Mouse (Mus musculus): Measurements from ENCODE around the gene Adprhl2. TPM values are rescaled to one million over a fixed set of nuclear protein-coding genes. Genes with fewer than 3 reads are reported as not detected.

Gene Adprhl2
- polyA plus RNA-seq, 1 experiment from 2014 or later = 81.8 TPM

DNA sequence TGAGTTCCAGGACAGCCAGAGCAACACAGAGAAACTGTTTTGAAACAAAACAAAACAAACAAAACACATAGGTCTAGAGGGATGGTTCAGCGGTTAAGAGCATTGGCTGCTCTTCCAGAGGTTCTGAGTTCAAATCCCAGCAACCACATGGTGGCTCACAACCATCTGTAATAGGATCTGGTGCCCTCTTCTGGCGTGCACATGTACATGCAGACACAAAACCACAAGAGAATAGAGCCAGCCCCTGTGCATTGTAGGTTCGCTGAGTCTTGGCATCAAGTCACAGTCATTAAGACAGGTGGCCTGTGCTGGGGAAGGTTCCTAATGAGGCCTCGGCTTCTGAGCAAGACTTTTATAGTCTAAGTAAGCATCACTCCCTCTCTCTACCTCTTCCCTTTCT is 17.6 kb downstream of the Adprhl2 start:
- no peak for ATAC-seq
- no peak overlapping the region for H3K4me3 ChIP-seq (replicated peaks)
- H3K9ac ChIP-seq (replicated peaks) = no peak overlapping the region
- no peak overlapping the region for H3K4me2 ChIP-seq (replicated peaks)
- WGBS = 62% methylated on average over 4 of the region's 4 CpGs
- H3K27me3 ChIP-seq = peaks cover 55% of the 10 kb centered on the region
- H3K9me3 ChIP-seq = no peaks in the 10 kb centered on the region
- no peaks in the 10 kb centered on the region for H3K36me3 ChIP-seq
- H3K4me1 ChIP-seq (replicated peaks) = peaks cover 14% of the 10 kb centered on the region
- no peak overlapping the region for H3K27ac ChIP-seq

GRCm38 (mm10) chr4:126301584-126302309 is 19.8 kb downstream of the Adprhl2 start:
- WGBS = 3% methylated on average over 27 of the region's 27 CpGs
- Histone ChIP-seq H3K4me1 (replicated peaks) (peaks cover 19% of the 10 kb centered on the region), H3K4me3 (replicated peaks) (peak overlapping the region; percentile 25), H3K27ac (no peak overlapping the region), H3K36me3 (no peaks in the 10 kb centered on the region), H3K4me2 (replicated peaks) (peak overlapping the region; percentile 44), H3K27me3 (peaks cover 74% of the 10 kb centered on the region), H3K9me3 (no peaks in the 10 kb centered on the region), H3K9ac (replicated peaks) (peak overlapping the region; percentile 28; the same call in 1 of the 2 replicates)
- no peak for ATAC-seq

DNA sequence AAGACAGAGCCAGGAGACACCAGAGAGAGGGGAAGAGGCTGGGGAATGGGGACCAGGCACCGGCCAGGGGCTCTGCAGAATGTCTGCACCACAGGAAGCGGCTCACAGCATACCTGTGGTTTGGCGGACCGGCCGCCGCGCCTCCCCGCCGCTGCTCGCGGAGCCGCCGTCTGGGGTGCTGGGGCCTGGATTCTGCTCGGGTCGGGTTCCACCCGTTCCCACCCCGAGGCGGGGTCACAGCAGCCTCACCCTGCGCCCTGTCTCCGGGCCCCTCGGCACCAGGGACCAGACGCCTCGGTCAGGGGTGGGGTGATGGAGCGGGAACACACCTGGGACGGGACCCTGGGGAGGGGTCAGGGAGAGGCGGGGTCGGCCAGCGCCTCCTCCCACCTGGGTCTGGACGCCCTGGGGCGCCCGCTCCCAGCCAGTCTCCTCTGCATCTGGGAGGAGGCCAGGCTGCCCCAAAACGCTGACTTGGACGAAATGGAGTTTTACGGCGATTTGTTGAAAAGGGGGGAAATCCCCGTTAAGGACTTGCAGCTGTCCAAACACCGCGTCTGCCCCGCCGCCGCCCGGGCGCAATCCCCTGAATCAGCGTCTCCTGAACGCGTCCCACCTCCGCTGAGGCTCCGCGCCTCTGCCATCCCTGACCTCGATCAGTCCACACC is 20.5 kb downstream of the Adprhl2 start:
- H3K27me3 ChIP-seq = peaks cover 81% of the 10 kb centered on the region
- H3K27ac ChIP-seq = no peak overlapping the region
- H3K9me3 ChIP-seq = no peaks in the 10 kb centered on the region
- no peaks in the 10 kb centered on the region for H3K36me3 ChIP-seq
- peak overlapping the region; percentile 25 for H3K4me3 ChIP-seq (replicated peaks)
- peak overlapping the region; percentile 44 for H3K4me2 ChIP-seq (replicated peaks)
- peak overlapping the region; percentile 28; the same call in 1 of the 2 replicates for H3K9ac ChIP-seq (replicated peaks)
- no peak for ATAC-seq
- WGBS = 1% methylated on average over 47 of the region's 50 CpGs
- peaks cover 25% of the 10 kb centered on the region for H3K4me1 ChIP-seq (replicated peaks)

DNA sequence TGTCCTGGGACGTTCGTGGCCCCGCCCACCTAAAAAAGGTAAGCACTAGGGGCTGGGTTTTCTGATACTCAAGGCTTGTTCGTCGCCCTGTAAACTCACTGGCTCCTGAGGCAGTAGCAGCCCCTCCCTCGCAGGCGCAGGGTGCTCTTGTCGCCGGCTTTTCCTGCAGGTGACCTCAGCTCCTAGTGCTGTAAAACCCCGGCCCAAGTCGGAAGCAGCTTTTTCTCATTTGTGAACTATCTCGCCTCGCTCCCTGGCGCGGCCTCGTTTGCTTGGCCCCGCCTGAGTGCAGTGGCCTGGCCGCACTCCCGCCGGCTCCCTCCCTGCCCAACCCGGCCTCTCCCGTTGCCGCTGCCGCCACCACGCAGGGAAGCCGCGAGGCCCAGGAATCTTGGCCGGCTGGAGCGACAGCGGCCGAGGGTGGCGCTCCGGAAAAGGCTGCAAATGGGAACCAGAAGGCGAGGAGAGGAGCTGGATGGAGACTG is 24.8 kb downstream of the Adprhl2 start:
- no peak overlapping the region for H3K27ac ChIP-seq
- peak; percentile 24; the same call in 1 of the 2 replicates for ATAC-seq
- WGBS = 1% methylated on average over 34 of the region's 34 CpGs
- H3K9me3 ChIP-seq = no peaks in the 10 kb centered on the region
- no peaks in the 10 kb centered on the region for H3K36me3 ChIP-seq
- H3K4me1 ChIP-seq (replicated peaks) = peaks cover 21% of the 10 kb centered on the region
- H3K4me2 ChIP-seq (replicated peaks) = peak overlapping the region; percentile 67
- peak overlapping the region; percentile 61 for H3K9ac ChIP-seq (replicated peaks)
- peaks cover 69% of the 10 kb centered on the region for H3K27me3 ChIP-seq
- H3K4me3 ChIP-seq (replicated peaks) = peak overlapping the region; percentile 37

DNA sequence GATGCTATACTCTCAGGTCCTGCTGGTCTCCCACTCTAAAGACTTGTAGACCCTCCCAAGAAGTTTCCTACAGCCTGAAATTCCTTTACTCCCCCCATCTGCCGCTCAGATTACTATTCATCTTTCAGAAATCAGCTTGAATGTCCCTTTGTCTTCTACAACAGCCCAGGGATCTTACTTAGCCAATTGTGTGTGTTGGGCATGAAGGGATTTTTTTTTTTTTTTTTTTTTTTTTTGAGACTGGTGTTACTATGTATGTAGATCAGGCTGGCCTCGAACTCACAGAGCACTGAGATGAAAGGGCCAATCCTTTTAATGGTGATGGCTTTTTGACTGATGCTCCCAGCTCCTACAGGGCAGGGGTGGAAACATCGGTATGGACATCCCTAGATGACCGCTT is 25.6 kb downstream of the Adprhl2 start:
- H3K9ac ChIP-seq (replicated peaks) = no peak overlapping the region
- H3K4me1 ChIP-seq (replicated peaks) = peaks cover 14% of the 10 kb centered on the region
- WGBS = 43% methylated on average over 4 of the region's 4 CpGs
- no peak overlapping the region for H3K4me3 ChIP-seq (replicated peaks)
- H3K27ac ChIP-seq = no peak overlapping the region
- ATAC-seq = no peak
- H3K4me2 ChIP-seq (replicated peaks) = no peak overlapping the region
- no peaks in the 10 kb centered on the region for H3K9me3 ChIP-seq
- H3K36me3 ChIP-seq = no peaks in the 10 kb centered on the region
- peaks cover 67% of the 10 kb centered on the region for H3K27me3 ChIP-seq

- no peak overlapping the region for H3K4me2 ChIP-seq (replicated peaks)
- no peak overlapping the region for H3K9ac ChIP-seq (replicated peaks)
- H3K27ac ChIP-seq = no peak overlapping the region
- WGBS = 72% methylated on average over 6 of the region's 6 CpGs
- no peaks in the 10 kb centered on the region for H3K36me3 ChIP-seq
- no peaks in the 10 kb centered on the region for H3K9me3 ChIP-seq
- H3K4me3 ChIP-seq (replicated peaks) = no peak overlapping the region
- H3K4me1 ChIP-seq (replicated peaks) = peaks cover 11% of the 10 kb centered on the region
- peaks cover 67% of the 10 kb centered on the region for H3K27me3 ChIP-seq
- no peak for ATAC-seq
Measured at GRCm38 (mm10) chr4:126295152-126295551, 26.4 kb downstream of the Adprhl2 start.

DNA sequence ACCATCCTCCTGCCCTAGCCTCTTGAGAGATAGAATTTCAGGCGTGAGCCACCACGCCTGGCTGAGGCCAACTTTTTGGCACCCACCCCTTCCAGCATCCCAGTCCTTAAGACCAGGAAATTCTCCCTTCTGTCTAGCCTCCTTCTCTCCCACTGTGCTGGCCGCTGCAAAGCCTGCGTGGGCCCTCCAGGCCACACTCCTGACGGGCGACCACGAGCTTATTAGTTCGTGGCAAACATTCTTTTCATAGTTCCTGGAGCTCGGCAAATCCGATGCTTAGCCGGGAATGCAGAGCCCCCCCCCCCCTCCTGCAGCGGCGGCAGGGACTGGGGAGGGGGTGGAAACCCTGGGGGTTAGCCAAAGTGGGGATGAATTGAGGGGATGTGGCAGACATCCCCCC is 30.3 kb downstream of the Adprhl2 start:
- no peak overlapping the region for H3K4me2 ChIP-seq (replicated peaks)
- H3K27me3 ChIP-seq = peaks cover 66% of the 10 kb centered on the region
- H3K36me3 ChIP-seq = no peaks in the 10 kb centered on the region
- ATAC-seq = no peak
- no peak overlapping the region for H3K9ac ChIP-seq (replicated peaks)
- peaks cover 12% of the 10 kb centered on the region for H3K4me1 ChIP-seq (replicated peaks)
- H3K4me3 ChIP-seq (replicated peaks) = no peak overlapping the region
- no peak overlapping the region for H3K27ac ChIP-seq
- no peaks in the 10 kb centered on the region for H3K9me3 ChIP-seq
- WGBS = 21% methylated on average over 13 of the region's 13 CpGs

GRCm38 (mm10) chr4:126290314-126290713 is 31.2 kb downstream of the Adprhl2 start:
- no peak overlapping the region for H3K9ac ChIP-seq (replicated peaks)
- WGBS = 84% methylated on average over 8 of the region's 8 CpGs
- H3K4me1 ChIP-seq (replicated peaks) = peaks cover 12% of the 10 kb centered on the region; the same call in 1 of the 2 replicates
- no peak for ATAC-seq
- H3K4me3 ChIP-seq (replicated peaks) = no peak overlapping the region
- H3K27ac ChIP-seq = no peak overlapping the region
- no peaks in the 10 kb centered on the region for H3K36me3 ChIP-seq
- H3K4me2 ChIP-seq (replicated peaks) = no peak overlapping the region
- H3K27me3 ChIP-seq = peaks cover 64% of the 10 kb centered on the region
- no peaks in the 10 kb centered on the region for H3K9me3 ChIP-seq

DNA sequence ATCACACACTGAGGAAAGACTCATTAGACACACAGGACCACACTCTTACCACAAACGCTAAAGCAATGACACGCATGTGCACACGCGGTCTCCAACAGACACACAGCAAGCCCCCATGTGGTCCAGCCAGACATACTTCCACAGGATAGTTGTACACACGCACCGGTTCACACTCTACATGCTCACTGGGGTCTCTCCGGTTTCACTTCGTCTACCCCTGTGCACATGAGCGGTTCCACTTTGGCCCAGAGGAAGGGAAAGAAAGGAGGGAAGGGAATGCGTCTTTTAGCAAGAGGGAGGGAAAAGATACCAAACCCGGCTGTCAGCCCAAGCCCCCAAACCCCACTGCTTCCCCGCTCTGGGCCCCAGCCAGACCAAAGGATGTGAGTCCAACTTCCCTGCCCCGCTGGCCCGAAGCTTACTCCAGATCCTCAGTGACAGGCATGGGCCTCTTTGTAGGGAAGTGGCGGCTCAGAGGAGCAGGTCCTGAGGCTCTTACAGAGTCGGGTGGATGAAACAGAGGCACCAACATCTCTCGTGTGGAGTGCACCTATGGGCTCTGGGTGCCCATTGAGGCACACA is 33.3 kb downstream of the Adprhl2 start:
- H3K4me2 ChIP-seq (replicated peaks) = no peak overlapping the region
- no peaks in the 10 kb centered on the region for H3K9me3 ChIP-seq
- H3K4me3 ChIP-seq (replicated peaks) = no peak overlapping the region
- peaks cover 12% of the 10 kb centered on the region; the same call in 1 of the 2 replicates for H3K4me1 ChIP-seq (replicated peaks)
- 39% methylated on average over 17 of the region's 17 CpGs for WGBS
- no peak overlapping the region for H3K27ac ChIP-seq
- ATAC-seq = no peak
- peaks cover 75% of the 10 kb centered on the region for H3K27me3 ChIP-seq
- H3K9ac ChIP-seq (replicated peaks) = no peak overlapping the region
- H3K36me3 ChIP-seq = no peaks in the 10 kb centered on the region

DNA sequence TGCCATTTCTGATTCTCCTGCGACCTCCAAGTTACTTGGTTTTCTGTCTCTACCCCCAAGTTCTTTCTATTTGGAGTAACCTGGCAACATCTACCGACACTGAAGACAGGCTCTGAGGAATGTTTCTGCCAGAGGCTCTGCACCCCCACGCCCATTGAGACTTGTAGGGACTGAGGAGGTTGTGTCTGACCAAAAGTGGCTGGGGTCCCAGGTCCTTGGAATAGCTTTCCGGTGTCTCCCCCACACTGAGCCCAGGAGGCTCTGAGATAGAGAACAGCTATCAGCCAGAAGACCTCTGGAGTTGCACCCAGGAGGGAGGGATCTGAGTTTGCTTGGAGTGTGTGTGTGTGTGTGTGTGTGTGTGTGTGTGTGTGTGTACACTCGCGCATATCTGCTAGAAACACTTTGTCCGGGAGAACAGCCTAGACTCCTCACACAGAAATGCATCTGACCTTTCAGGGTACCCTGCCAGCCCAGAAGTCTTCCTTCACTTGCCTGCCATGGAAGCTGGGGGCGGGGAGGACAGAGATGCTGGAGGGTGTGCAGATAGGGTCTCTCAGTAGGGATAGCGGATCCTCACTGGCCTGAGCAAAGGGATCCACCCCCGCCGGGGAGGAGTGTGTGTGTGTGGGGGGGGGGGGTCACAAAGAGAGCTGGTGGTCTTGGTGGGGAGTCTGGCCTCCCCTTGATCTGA is 34.1 kb downstream of the Adprhl2 start:
- Histone ChIP-seq H3K9me3 (no peaks in the 10 kb centered on the region), H3K4me1 (replicated peaks) (peaks cover 12% of the 10 kb centered on the region; the same call in 1 of the 2 replicates), H3K27me3 (peaks cover 75% of the 10 kb centered on the region), H3K9ac (replicated peaks) (no peak overlapping the region), H3K27ac (no peak overlapping the region), H3K4me2 (replicated peaks) (no peak overlapping the region), H3K36me3 (no peaks in the 10 kb centered on the region), H3K4me3 (replicated peaks) (no peak overlapping the region)
- WGBS = 39% methylated on average over 11 of the region's 11 CpGs
- ATAC-seq = no peak

DNA sequence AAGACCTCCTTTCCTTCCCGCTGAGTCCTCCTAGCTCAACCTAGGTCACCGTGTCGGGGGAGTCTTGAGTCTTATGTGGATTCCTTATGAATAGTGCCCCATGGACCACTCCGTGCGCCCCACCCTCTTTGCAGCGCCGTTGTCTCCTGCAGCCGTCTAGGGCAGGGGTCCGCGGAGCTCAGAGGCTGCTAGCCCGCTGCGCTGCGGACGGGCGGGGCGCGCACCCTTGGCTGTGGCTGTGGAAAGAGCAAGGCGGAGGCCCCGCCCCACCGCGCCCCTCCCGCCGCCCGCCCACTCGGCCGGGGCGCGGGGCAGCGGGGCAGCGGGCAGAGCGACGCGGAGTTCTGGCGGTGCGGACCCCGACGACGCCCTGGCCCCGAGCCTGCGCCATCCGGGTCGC is 35.0 kb downstream of the Adprhl2 start, which contains the start of gene Col8a2:
Gene Col8a2, plus strand, starts transcription at position 302 of the 400 bp plus-strand sequence.
- Histone ChIP-seq H3K4me2 (replicated peaks) (peak within 1 kb of the TSS; percentile 51), H3K27ac (no peak within 1 kb of the TSS), H3K9me3 (no peaks in the 10 kb centered on the region), H3K4me3 (replicated peaks) (peak within 1 kb of the TSS; percentile 33), H3K36me3 (no peaks in the 10 kb centered on the region), H3K4me1 (replicated peaks) (peaks cover 12% of the 10 kb centered on the region; the same call in 1 of the 2 replicates), H3K9ac (replicated peaks) (peak within 1 kb of the TSS; percentile 41; the same call in 1 of the 2 replicates), H3K27me3 (peaks cover 73% of the 10 kb centered on the region)
- 0 out of 2 replicates have a peak, but pooled peaks have one; percentile 17 for ATAC-seq
- WGBS = 5% methylated on average over 25 of the region's 42 CpGs
